Mouse (Mus musculus): ENCODE data around the gene Zfp940. TPM values are rescaled to one million over a fixed set of nuclear protein-coding genes. Genes with fewer than 3 reads are reported as not detected.

Gene Zfp940
- polyA plus RNA-seq, 1 experiment: 1.0 TPM

- H3K36me3 ChIP-seq (ENCODE audit: control insufficient read depth, insufficient read depth): no peaks in the 10 kb centered on the region
- H3K4me3 ChIP-seq (ENCODE audit: insufficient read depth, poor library complexity, severe bottlenecking): no peak overlapping the region
- peaks cover 5% of the 10 kb centered on the region for H3K27me3 ChIP-seq (ENCODE audit: control insufficient read depth, insufficient read depth, insufficient read length)
- TF ChIP-seq MAX (IDR thresholded peaks at IDR 0.05): no peak
- TF ChIP-seq MYOG (IDR thresholded peaks at IDR 0.05; ENCODE audit: control insufficient read depth, extremely low read depth, insufficient read length): no peak
- TF ChIP-seq FOSL1 (IDR thresholded peaks at IDR 0.05; ENCODE audit: insufficient read depth, low read length, poor library complexity, severe bottlenecking): no peak
- no peak for TF ChIP-seq MYOD1 (IDR thresholded peaks at IDR 0.05; ENCODE audit: control insufficient read depth, insufficient read length, low read depth)
- TF ChIP-seq CTCF (IDR thresholded peaks at IDR 0.05; ENCODE audit: control insufficient read depth, insufficient read depth, insufficient read length): no peak
- TF ChIP-seq USF1 (IDR thresholded peaks at IDR 0.05; ENCODE audit: low read depth): no peak
- no peak for TF ChIP-seq CEBPB (IDR thresholded peaks at IDR 0.05; ENCODE audit: low read depth)
- H3ac ChIP-seq (ENCODE audit: control insufficient read depth, insufficient read length, low read depth): no peak overlapping the region
- no peaks in the 10 kb centered on the region for H3K79me2 ChIP-seq (ENCODE audit: control insufficient read depth, insufficient read depth)
- H3K79me3 ChIP-seq (ENCODE audit: low read depth): no peaks in the 10 kb centered on the region
Observed at GRCm38 (mm10) chr7:29807046-29807445, 46.4 kb downstream of the Zfp940 start.

- no peak overlapping the region for H3K4me3 ChIP-seq (ENCODE audit: insufficient read depth, poor library complexity, severe bottlenecking)
- TF ChIP-seq CTCF (IDR thresholded peaks at IDR 0.05; ENCODE audit: control insufficient read depth, insufficient read depth, insufficient read length) (no peak), MAX (IDR thresholded peaks at IDR 0.05) (no peak), CEBPB (IDR thresholded peaks at IDR 0.05; ENCODE audit: low read depth) (no peak), FOSL1 (IDR thresholded peaks at IDR 0.05; ENCODE audit: insufficient read depth, low read length, poor library complexity, severe bottlenecking) (no peak), USF1 (IDR thresholded peaks at IDR 0.05; ENCODE audit: low read depth) (no peak), MYOG (IDR thresholded peaks at IDR 0.05; ENCODE audit: control insufficient read depth, extremely low read depth, insufficient read length) (no peak), MYOD1 (IDR thresholded peaks at IDR 0.05; ENCODE audit: control insufficient read depth, insufficient read length, low read depth) (no peak)
- H3K36me3 ChIP-seq (ENCODE audit: control insufficient read depth, insufficient read depth): no peaks in the 10 kb centered on the region
- no peak overlapping the region for H3ac ChIP-seq (ENCODE audit: control insufficient read depth, insufficient read length, low read depth)
- no peaks in the 10 kb centered on the region for H3K79me2 ChIP-seq (ENCODE audit: control insufficient read depth, insufficient read depth)
- H3K27me3 ChIP-seq (ENCODE audit: control insufficient read depth, insufficient read depth, insufficient read length): no peaks in the 10 kb centered on the region
- no peaks in the 10 kb centered on the region for H3K79me3 ChIP-seq (ENCODE audit: low read depth)
Observed at GRCm38 (mm10) chr7:29792906-29793305, 60.6 kb downstream of the Zfp940 start.

GRCm38 (mm10) chr7:29785888-29786287 is 67.6 kb downstream of the Zfp940 start:
- no peaks in the 10 kb centered on the region for H3K36me3 ChIP-seq (ENCODE audit: control insufficient read depth, insufficient read depth)
- H3K79me2 ChIP-seq (ENCODE audit: control insufficient read depth, insufficient read depth): no peaks in the 10 kb centered on the region
- H3K79me3 ChIP-seq (ENCODE audit: low read depth): no peaks in the 10 kb centered on the region
- H3K27me3 ChIP-seq (ENCODE audit: control insufficient read depth, insufficient read depth, insufficient read length): no peaks in the 10 kb centered on the region
- no peak overlapping the region for H3ac ChIP-seq (ENCODE audit: control insufficient read depth, insufficient read length, low read depth)
- no peak overlapping the region for H3K4me3 ChIP-seq (ENCODE audit: insufficient read depth, poor library complexity, severe bottlenecking)
- TF ChIP-seq MYOD1 (IDR thresholded peaks at IDR 0.05; ENCODE audit: control insufficient read depth, insufficient read length, low read depth) (no peak), CEBPB (IDR thresholded peaks at IDR 0.05; ENCODE audit: low read depth) (no peak), FOSL1 (IDR thresholded peaks at IDR 0.05; ENCODE audit: insufficient read depth, low read length, poor library complexity, severe bottlenecking) (no peak), USF1 (IDR thresholded peaks at IDR 0.05; ENCODE audit: low read depth) (no peak), CTCF (IDR thresholded peaks at IDR 0.05; ENCODE audit: control insufficient read depth, insufficient read depth, insufficient read length) (no peak), MYOG (IDR thresholded peaks at IDR 0.05; ENCODE audit: control insufficient read depth, extremely low read depth, insufficient read length) (no peak), MAX (IDR thresholded peaks at IDR 0.05) (no peak)

GRCm38 (mm10) chr7:29785023-29785422 is 68.4 kb downstream of the Zfp940 start:
- no peaks in the 10 kb centered on the region for H3K36me3 ChIP-seq (ENCODE audit: control insufficient read depth, insufficient read depth)

GRCm38 (mm10) chr7:29783871-29784551 is 69.5 kb downstream of the Zfp940 start, which contains the start of gene Zfp30:
Gene Zfp30, plus strand, starts transcription at chr7:29783998.
- Histone ChIP-seq H3K27me3 (ENCODE audit: control insufficient read depth, insufficient read depth, insufficient read length) (no peaks in the 10 kb centered on the region), H3K4me3 (ENCODE audit: insufficient read depth, poor library complexity, severe bottlenecking) (peak within 1 kb of the TSS; percentile 51)
- TF ChIP-seq FOSL1 (IDR thresholded peaks at IDR 0.05; ENCODE audit: insufficient read depth, low read length, poor library complexity, severe bottlenecking): no peak
- no peak for TF ChIP-seq MAX (IDR thresholded peaks at IDR 0.05)
- no peak for TF ChIP-seq CTCF (IDR thresholded peaks at IDR 0.05; ENCODE audit: control insufficient read depth, insufficient read depth, insufficient read length)
- TF ChIP-seq MYOD1 (IDR thresholded peaks at IDR 0.05; ENCODE audit: control insufficient read depth, insufficient read length, low read depth): no peak
- no peak for TF ChIP-seq MYOG (IDR thresholded peaks at IDR 0.05; ENCODE audit: control insufficient read depth, extremely low read depth, insufficient read length)
- no peak for TF ChIP-seq USF1 (IDR thresholded peaks at IDR 0.05; ENCODE audit: low read depth)
- TF ChIP-seq CEBPB (IDR thresholded peaks at IDR 0.05; ENCODE audit: low read depth): no peak

More at GRCm38 (mm10) chr7:29785023-29785422, 68.4 kb downstream of the Zfp940 start:
- Histone ChIP-seq H3ac (ENCODE audit: control insufficient read depth, insufficient read length, low read depth) (no peak overlapping the region), H3K79me2 (ENCODE audit: control insufficient read depth, insufficient read depth) (no peaks in the 10 kb centered on the region), H3K4me3 (ENCODE audit: insufficient read depth, poor library complexity, severe bottlenecking) (no peak overlapping the region), H3K79me3 (ENCODE audit: low read depth) (no peaks in the 10 kb centered on the region), H3K27me3 (ENCODE audit: control insufficient read depth, insufficient read depth, insufficient read length) (no peaks in the 10 kb centered on the region)
- TF ChIP-seq FOSL1 (IDR thresholded peaks at IDR 0.05; ENCODE audit: insufficient read depth, low read length, poor library complexity, severe bottlenecking): no peak
- TF ChIP-seq CEBPB (IDR thresholded peaks at IDR 0.05; ENCODE audit: low read depth): no peak
- no peak for TF ChIP-seq MYOG (IDR thresholded peaks at IDR 0.05; ENCODE audit: control insufficient read depth, extremely low read depth, insufficient read length)
- no peak for TF ChIP-seq MYOD1 (IDR thresholded peaks at IDR 0.05; ENCODE audit: control insufficient read depth, insufficient read length, low read depth)

More at GRCm38 (mm10) chr7:29783871-29784551, 69.5 kb downstream of the Zfp940 start, which contains the start of gene Zfp30:
- Histone ChIP-seq H3K79me2 (ENCODE audit: control insufficient read depth, insufficient read depth) (no peaks in the 10 kb centered on the region), H3K36me3 (ENCODE audit: control insufficient read depth, insufficient read depth) (peaks cover 2% of the 10 kb centered on the region), H3K79me3 (ENCODE audit: low read depth) (no peaks in the 10 kb centered on the region), H3ac (ENCODE audit: control insufficient read depth, insufficient read length, low read depth) (peak within 1 kb of the TSS; percentile 71)

Other genes with a start within 250 kb of the Zfp940 start
- gene Catsperg2, start 126.6 kb downstream of the Zfp940 start, polyA plus RNA-seq (2012; fragmentation: generic; extraction: Trizol): not detected
- 3.0 TPM for gene Zfp84, start 85.1 kb downstream of the Zfp940 start, polyA plus RNA-seq (2012; fragmentation: generic; extraction: Trizol)
- 1.4 TPM for gene Zfp30, start 69.7 kb downstream of the Zfp940 start, polyA plus RNA-seq (2012; fragmentation: generic; extraction: Trizol)
- 2.5 TPM for gene Zfp790, start 37.6 kb downstream of the Zfp940 start, polyA plus RNA-seq (2012; fragmentation: generic; extraction: Trizol)
- gene Zfp420, start 6.3 kb upstream of the Zfp940 start, polyA plus RNA-seq (2012; fragmentation: generic; extraction: Trizol): 0.78 TPM
- gene Zfp27, start 52.9 kb upstream of the Zfp940 start, polyA plus RNA-seq (2012; fragmentation: generic; extraction: Trizol): 3.0 TPM
- 1.8 TPM for gene Zfp383, start 54.6 kb upstream of the Zfp940 start, polyA plus RNA-seq (2012; fragmentation: generic; extraction: Trizol)
- 1.9 TPM for gene Zfp74, start 100.4 kb upstream of the Zfp940 start, polyA plus RNA-seq (2012; fragmentation: generic; extraction: Trizol)
- gene Zfp568, start 130.3 kb upstream of the Zfp940 start, polyA plus RNA-seq (2012; fragmentation: generic; extraction: Trizol): 11.0 TPM
- gene Zfp14, start 197.7 kb upstream of the Zfp940 start, polyA plus RNA-seq (2012; fragmentation: generic; extraction: Trizol): 0.40 TPM
- 2.0 TPM for gene Zfp82, start 219.2 kb upstream of the Zfp940 start, polyA plus RNA-seq (2012; fragmentation: generic; extraction: Trizol)
- gene Gm26920, start 236.7 kb upstream of the Zfp940 start, polyA plus RNA-seq (2012; fragmentation: generic; extraction: Trizol): 0.05 TPM
- 3.1 TPM for gene Zfp566, start 236.9 kb upstream of the Zfp940 start, polyA plus RNA-seq (2012; fragmentation: generic; extraction: Trizol)
- 8.6 TPM for gene Zfp260, start 241.1 kb upstream of the Zfp940 start, polyA plus RNA-seq (2012; fragmentation: generic; extraction: Trizol)

Measured in C2C12 (cell line).